In the genomic region with DNA sequence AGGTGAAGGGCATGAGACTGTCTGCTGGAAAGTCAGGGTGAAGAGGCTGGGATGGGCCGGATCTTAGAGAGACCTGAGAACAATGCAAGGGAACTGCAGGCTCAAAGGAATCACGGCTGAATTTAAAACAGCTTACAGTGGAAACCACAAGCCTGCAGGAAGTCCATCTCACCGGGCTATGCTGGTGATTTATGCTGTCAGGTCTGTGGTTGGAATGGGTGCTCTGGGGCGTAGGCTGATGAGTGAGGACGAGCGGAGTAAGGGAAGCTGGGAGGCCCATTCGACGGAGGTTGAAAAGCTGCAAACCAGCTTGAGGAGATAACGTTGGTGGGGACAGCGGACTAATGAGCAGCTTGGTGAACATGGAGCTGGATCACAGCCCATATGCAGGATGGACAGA, we compare ENCODE assay signal across 11 mouse cellular contexts.
DNase-seq lines count a peak whose midpoint lies in the region; ATAC-seq lines count a peak whose summit lies in the region.
"Had no signal": no experiment of that assay in that cellular context is flagged by ENCODE, and none has a peak within 500 bp of the region (broad histone marks: within the 10 kb centered on the region; RNA-seq: fewer than 3 reads in every experiment).

No protein-coding gene starts in this region.

- H3K27ac ChIP-seq in kidney, embryonic 15.5 days, result no peak overlapping the region
- 0 out of 2 replicates have a peak overlapping the region, but pooled peaks have one; percentile 50 for H3K27ac ChIP-seq in midbrain, embryonic 16.5 days (ENCODE audit: low read length)
- H3K27ac ChIP-seq: limb, embryonic 12.5 days had no signal

- H3K27me3 ChIP-seq in kidney, embryonic 15.5 days, result no peaks in the 10 kb centered on the region
- H3K27me3 ChIP-seq in midbrain, embryonic 16.5 days (ENCODE audit: control insufficient read depth, insufficient read depth, low read depth, low read length), result no peaks in the 10 kb centered on the region
- H3K27me3 ChIP-seq: limb, embryonic 12.5 days had no signal

- 41% methylated on average over 10 of the region's 10 CpGs for WGBS in kidney, embryonic 15.5 days
- 52% methylated on average over 10 of the region's 10 CpGs for WGBS in midbrain, embryonic 16.5 days

- H3K4me1 ChIP-seq in kidney, embryonic 15.5 days, result peaks cover 5% of the 10 kb centered on the region
- peaks cover 13% of the 10 kb centered on the region for H3K4me1 ChIP-seq in midbrain, embryonic 16.5 days (ENCODE audit: control insufficient read depth, insufficient read depth, low read length)
- H3K4me1 ChIP-seq: limb, embryonic 12.5 days had no signal

- H3K4me3 ChIP-seq in kidney, embryonic 15.5 days (replicated peaks), result no peak overlapping the region
- H3K4me3 ChIP-seq in midbrain, embryonic 16.5 days (ENCODE audit: low read depth, low read length), result no peak overlapping the region
- H3K4me3 ChIP-seq: limb, embryonic 12.5 days had no signal

- H3K9me3 ChIP-seq in kidney, embryonic 15.5 days (replicated peaks), result no peaks in the 10 kb centered on the region
- H3K9me3 ChIP-seq in midbrain, embryonic 16.5 days (replicated peaks; ENCODE audit: control insufficient read depth, low read length, poor library complexity, severe bottlenecking), result no peaks in the 10 kb centered on the region; the same call in 1 of the 2 replicates
- H3K9me3 ChIP-seq: limb, embryonic 12.5 days had no signal

- DNase-seq in kidney, postnatal 36 days, result peak; percentile 8 to 13
- DNase-seq in NIH3T3 (ENCODE audit: low read depth), result peak; percentile 19
- no peak for DNase-seq in urinary bladder, postnatal 36 days (ENCODE audit: low spot score in 2 of 2)
- DNase-seq in thymus, postnatal 10 days (ENCODE audit: low spot score in 2 of 2), result no peak
- DNase-seq: heart, adult 11 months; kidney, adult 8-10 months; right cerebral cortex, postnatal 4 days had no signal

- H3K4me2 ChIP-seq in kidney, embryonic 15.5 days, result no peak overlapping the region
- H3K4me2 ChIP-seq in midbrain, embryonic 16.5 days (ENCODE audit: low read length), result no peak overlapping the region
- H3K4me2 ChIP-seq: limb, embryonic 12.5 days had no signal

- no peaks in the 10 kb centered on the region for H3K36me3 ChIP-seq in kidney, embryonic 15.5 days
- H3K36me3 ChIP-seq in midbrain, embryonic 16.5 days (ENCODE audit: control insufficient read depth, insufficient read depth, low read length), result no peaks in the 10 kb centered on the region
- H3K36me3 ChIP-seq: limb, embryonic 12.5 days had no signal

- no peak for ATAC-seq in kidney, embryonic 15.5 days (replicated peaks; ENCODE audit: low FRiP score)
- ATAC-seq in erythroid progenitor cell, adult 5-6 weeks (replicated peaks; ENCODE audit: low FRiP score, poor library complexity, severe bottlenecking), result 0 out of 2 replicates have a peak, but pooled peaks have one; percentile 23
- no peak for ATAC-seq in midbrain, embryonic 16.5 days

- no peak overlapping the region for H3K9ac ChIP-seq in kidney, embryonic 15.5 days
- no peak overlapping the region for H3K9ac ChIP-seq in midbrain, embryonic 16.5 days (ENCODE audit: low read depth, low read length)
- H3K9ac ChIP-seq: limb, embryonic 12.5 days had no signal

Comparison
In these comparisons a context has a peak if more than half of its experiments do, and no peak if none do; other contexts are left out.
1. DNase-seq: peak in kidney, postnatal 36 days (2 of 2) and NIH3T3 (single experiment); none in urinary bladder, postnatal 36 days (0 of 2) and thymus, postnatal 10 days (0 of 2).